Mouse (Mus musculus) embryonic stem cell, embryonic (primary cell): Measurements from ENCODE around the gene Igdcc3.

ENCODE experiments used
- CTCF ChIA-PET, 4 experiments: fragments of 300-600 bp in 2 of 4; fragments of 350-600 bp in 2 of 4; sonication (Branson Sonifier 250); formaldehyde crosslinking; loops; one replicate each; lab custom pipeline; 2022; ENCODE audit warnings: inconsistent platforms in 2 of 4; lab: Charles Lee
- POLR2A ChIA-PET, 4 experiments: fragments of 300-600 bp in 2 of 4; fragments of 350-600 bp in 2 of 4; sonication (Branson Sonifier 250); formaldehyde crosslinking; loops; one replicate each; lab custom pipeline; 2022; ENCODE audit warnings: antibody characterized with exemption in 4 of 4, inconsistent platforms in 1 of 4; lab: Charles Lee

Gene Igdcc3

DNA sequence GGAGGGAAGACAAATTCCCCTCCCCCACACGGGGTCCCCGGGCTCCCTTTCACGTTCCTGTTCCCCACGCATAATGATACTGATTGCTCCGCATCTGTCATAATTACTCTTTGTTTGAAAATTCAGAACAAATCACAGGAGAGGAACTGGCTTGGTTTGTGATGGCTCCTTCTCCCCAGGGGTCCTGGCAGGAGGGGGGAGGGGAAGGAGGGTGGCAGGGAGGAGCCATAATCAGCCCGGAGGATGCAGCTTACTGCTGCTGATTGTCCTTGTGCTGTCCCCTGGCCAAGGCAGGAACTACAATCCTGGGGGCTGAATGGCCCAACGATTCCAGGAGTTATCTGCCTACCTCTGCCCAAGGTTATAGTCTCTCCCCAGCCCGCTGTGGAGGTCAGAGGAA, 15.6 kb downstream of the Igdcc3 start:
- POLR2A ChIA-PET, result interaction anchor here in 3 of 4 experiments (0.7 to 1.5 kb wide), 10 partner anchors 9 to 40 kb away, joined by 3 to 7 read pairs (median 3); no protein-coding TSS in a partner anchor
- CTCF ChIA-PET, result interaction anchor here in 1 of 4 experiments (1.0 kb wide), 1 partner anchor 29 kb away, joined by 5 read pairs; no protein-coding TSS in a partner anchor

DNA sequence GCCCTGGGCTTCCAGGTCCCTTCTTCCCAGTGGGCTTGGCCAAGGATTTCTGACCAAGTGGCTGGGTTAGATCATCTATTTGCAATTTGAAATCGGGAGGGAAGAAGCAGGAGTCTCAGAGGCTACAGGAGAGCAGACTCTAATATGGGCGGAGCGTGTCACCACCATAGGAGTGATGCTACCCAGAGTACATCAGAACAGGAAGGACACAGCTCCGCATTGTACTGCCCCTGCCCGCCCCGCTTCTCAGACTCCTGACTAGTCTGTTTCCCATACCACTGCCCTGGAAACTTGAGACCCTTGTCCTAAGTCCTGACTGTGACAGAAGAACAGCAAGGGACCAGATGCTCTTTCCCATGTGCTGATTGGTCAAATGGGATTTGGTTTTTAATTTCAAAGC, 16.6 kb downstream of the Igdcc3 start:
- ChIA-PET CTCF (no interaction called here), POLR2A (interaction anchor here in 1 of 4 experiments (1.0 kb wide), 1 partner anchor 420 kb away, joined by 4 read pairs; the partner anchor contains the start of gene Rab11a)

DNA sequence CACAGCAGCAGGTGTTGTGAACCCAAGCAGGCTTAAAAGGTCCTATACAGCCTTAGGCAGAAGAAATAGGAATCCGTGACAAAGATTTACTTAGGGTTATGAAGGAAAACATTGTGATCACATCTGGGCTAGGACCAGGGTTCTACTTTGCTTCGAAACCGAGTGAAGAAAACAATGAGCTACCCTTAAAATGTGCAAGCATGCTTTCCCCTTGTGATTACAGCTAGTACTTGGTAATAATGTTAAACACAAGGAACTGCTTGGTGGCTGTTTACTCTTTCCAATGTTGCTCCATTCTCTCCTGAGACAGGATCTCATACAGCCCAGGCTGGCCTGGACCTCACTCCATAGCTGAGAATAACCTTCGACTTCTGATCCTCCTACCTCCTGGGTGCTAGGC, 20.2 kb downstream of the Igdcc3 start:
- POLR2A ChIA-PET, result interaction anchor here (0.6 to 3.4 kb wide), 17 partner anchors 11 to 257 kb away, joined by 3 to 24 read pairs (median 3); no protein-coding TSS in a partner anchor
- CTCF ChIA-PET, result interaction anchor here in 3 of 4 experiments (0.5 to 3.9 kb wide), 7 partner anchors 18 to 152 kb away, joined by 3 to 13 read pairs (median 4); no protein-coding TSS in a partner anchor

DNA sequence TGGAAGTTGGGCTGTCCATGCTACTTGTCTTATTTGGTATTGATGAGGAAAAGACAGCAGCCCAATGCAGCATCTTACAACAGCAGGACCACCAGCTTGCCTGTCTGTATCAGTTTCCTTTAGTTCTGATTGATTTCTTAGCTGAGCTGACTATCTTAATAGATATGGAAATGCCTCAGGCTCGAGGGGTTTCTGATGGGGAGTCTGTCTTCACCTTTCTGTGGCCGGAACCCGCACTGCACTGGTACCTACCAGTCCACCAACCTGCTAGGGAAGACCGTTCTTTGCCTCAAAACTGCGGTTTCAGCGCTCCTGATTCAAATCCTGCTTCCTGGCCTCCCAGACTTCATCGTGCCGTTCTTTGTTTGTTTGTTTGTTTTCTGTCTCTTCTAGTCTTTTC, 20.9 kb downstream of the Igdcc3 start:
- ChIA-PET CTCF (interaction anchor here in 2 of 4 experiments (1.0 to 3.9 kb wide), 6 partner anchors 17 to 38 kb away, joined by 3 to 13 read pairs (median 4); no protein-coding TSS in a partner anchor), POLR2A (interaction anchor here (0.6 to 3.4 kb wide), 10 partner anchors 10 to 257 kb away, joined by 3 to 24 read pairs (median 4); no protein-coding TSS in a partner anchor)

DNA sequence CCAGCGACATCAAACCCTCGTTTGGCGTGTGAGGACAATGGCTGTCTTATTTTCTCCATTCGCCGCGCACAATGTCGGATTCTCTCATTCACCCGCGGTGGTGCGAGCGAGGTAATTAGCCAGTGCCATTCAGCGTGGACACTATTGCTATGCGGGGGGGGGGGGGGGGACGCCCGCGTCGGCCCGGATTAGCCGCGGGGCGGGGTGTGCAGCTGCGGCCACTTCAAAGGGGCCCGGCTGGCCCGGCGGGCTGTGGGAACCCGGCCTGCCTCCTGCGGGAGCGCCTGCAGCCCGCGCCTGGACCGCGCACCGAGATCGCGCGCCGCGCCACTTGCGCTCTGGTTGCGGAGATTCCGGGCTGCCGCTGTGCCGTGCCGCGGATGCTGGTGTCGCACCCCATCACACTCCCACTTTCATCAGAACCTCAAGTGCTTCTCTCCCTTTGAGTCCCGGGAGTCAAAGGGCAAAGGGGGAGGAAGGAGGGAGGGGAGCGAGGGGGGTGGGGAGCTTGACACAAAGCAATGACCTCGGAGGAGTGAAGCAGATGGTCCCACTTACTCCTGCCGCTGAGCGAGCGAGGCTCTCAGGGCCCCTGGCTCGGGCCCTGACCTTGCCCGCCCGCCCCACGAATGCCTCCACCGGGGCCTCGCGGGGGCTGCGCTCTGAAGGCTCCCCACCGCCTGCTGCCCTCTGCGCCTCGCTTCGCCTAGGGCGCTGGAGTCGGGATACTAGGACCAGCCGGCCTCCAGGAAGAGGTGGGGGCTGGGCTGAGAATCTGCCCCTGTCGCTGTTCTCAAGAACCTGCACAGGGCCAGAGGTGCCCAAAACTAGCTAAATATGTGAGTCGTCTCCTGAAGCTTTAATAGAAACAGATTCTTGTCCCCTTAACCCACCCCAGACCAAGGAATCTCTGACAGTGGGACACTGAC, 22.0 kb downstream of the Igdcc3 start:
- POLR2A ChIA-PET, result interaction anchor here (0.6 to 9.1 kb wide), 17 partner anchors 8 to 155 kb away, joined by 3 to 123 read pairs (median 5); partner anchors contain the start of gene Parp16 (in 2 of the 4)
- CTCF ChIA-PET, result interaction anchor here in 3 of 4 experiments (0.6 to 7.5 kb wide), 7 partner anchors 10 to 35 kb away, joined by 3 to 81 read pairs (median 7); no protein-coding TSS in a partner anchor

DNA sequence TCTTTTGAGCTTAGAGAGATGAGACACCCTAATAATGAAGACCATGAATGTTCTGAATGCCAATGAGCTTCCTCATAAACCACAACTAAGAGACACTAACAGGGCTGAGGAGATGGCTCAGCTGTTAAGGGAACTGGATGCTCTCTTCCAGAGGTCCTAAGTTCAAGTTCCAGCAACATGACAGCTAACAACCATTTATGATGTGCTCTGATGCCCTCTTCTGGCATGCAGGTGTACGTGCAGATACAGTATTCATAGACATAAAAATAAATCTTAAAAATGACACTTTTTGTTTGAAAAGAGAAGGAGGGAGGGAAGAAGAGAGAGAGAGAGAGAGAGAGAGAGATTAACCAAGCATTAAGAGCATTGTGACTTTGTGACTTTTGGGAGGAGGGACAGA, 23.9 kb downstream of the Igdcc3 start:
- ChIA-PET CTCF (interaction anchor here (0.5 to 7.5 kb wide), 42 partner anchors 11 to 1077 kb away, joined by 3 to 81 read pairs (median 5); partner anchors contain the start of gene Igdcc3 (in 1 of the 4)), POLR2A (interaction anchor here (0.6 to 9.1 kb wide), 24 partner anchors 11 to 200 kb away, joined by 3 to 123 read pairs (median 4); partner anchors contain the start of genes Parp16 (in 2 of the 4) and Igdcc3 (in 1 of the 4))

DNA sequence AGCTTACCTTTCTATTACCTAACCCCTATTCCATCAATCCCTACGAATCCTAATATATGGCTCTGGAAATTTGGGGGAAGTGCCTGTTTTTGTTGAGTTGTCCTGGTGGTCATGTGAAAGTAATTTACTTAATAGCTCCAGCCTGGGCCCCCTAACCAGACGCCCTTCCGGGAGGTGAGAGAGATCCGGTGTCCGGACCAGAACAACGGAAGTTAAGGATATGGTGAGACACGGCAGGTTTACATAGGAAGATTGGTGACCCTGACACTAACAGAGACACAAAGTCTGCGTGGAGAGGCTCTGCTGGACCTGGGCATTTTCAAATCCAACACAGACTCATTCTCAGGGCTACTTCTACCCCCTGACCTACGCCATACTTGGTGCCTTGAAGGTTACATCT, 25.4 kb downstream of the Igdcc3 start:
- CTCF ChIA-PET, result interaction anchor here in 3 of 4 experiments (0.6 to 7.5 kb wide), 10 partner anchors 18 to 135 kb away, joined by 3 to 81 read pairs (median 6); no protein-coding TSS in a partner anchor
- POLR2A ChIA-PET, result interaction anchor here in 3 of 4 experiments (0.9 to 9.1 kb wide), 11 partner anchors 12 to 144 kb away, joined by 3 to 123 read pairs (median 5); partner anchors contain the start of gene Parp16 (in 1 of the 3)

DNA sequence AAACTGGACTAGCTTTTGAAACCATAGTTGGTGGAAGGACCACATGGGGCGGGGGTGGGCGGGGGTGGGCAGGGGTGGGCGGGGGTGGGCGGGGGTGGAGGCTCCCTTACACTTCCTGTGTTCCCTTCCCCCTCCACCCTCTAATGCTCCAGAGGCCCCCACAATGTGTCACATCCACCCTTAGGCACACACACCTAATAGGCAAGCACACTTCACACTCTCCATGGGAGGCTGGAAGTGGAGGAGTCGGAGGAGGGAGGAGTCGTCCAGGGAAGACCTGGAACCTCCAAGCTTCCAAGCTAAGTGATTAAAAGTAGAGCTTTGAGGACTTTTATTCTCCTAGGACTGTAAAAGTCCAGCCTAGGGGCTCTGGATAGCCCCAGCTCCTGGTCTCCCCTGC, 27.5 kb downstream of the Igdcc3 start:
- CTCF ChIA-PET, result interaction anchor here (0.6 to 7.5 kb wide), 30 partner anchors 9 to 496 kb away, joined by 3 to 81 read pairs (median 5); no protein-coding TSS in a partner anchor
- POLR2A ChIA-PET, result interaction anchor here (0.6 to 9.1 kb wide), 32 partner anchors 10 to 169 kb away, joined by 3 to 123 read pairs (median 6); partner anchors contain the start of genes Igdcc3 (in 2 of the 4) and Parp16 (in 2 of the 4)

DNA sequence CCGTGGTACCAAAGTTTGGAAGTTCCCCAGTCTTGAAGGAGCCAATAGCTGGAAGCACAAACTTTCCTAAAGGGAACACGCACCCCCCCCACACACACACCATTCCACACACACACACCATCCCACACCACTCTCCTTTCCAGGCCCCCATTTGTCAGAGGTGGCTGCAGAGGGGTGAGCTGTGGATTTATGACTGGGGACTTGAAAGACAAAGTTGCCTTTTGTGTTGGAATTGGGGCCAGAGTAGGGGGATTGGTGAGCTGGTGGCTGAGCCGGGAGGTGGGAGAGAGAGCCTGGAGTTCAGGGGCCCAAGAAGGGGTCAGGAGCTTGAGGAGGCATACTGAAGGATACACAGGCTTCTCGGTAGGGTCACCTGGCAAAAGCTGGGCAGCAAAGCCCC, 28.0 kb downstream of the Igdcc3 start:
- CTCF ChIA-PET, result interaction anchor here (0.6 to 7.5 kb wide), 23 partner anchors 8 to 161 kb away, joined by 3 to 81 read pairs (median 4); no protein-coding TSS in a partner anchor
- POLR2A ChIA-PET, result interaction anchor here (0.6 to 9.1 kb wide), 22 partner anchors 9 to 152 kb away, joined by 3 to 123 read pairs (median 7); partner anchors contain the start of genes Igdcc3 (in 2 of the 4) and Parp16 (in 2 of the 4)

DNA sequence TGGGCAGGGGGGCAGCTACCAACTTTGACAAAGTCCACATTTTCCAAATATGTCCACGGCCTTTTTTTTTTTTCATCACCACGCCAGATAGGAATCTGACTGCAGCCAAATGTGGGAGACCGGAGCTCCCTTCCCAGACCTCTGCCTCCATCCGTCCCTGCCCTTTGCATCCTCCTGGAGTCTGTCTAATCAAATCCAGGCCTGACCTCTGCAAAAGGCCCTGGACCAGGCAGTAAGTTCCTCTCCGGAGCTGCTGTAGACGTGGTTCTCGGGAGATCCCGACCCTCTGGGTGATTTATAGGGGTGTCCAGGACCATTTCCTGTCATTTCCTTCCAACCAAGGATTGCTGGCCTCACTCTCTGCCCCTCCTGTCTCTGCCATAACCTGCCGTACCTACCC, 31.7 kb downstream of the Igdcc3 start:
- POLR2A ChIA-PET, result interaction anchor here in 2 of 4 experiments (0.7 to 4.2 kb wide), 6 partner anchors 11 to 263 kb away, joined by 3 to 21 read pairs (median 3); partner anchors contain the start of genes Mtfmt (in 1 of the 2) and Parp16 (in 1 of the 2)
- CTCF ChIA-PET, result interaction anchor here in 2 of 4 experiments (0.6 to 1.4 kb wide), 4 partner anchors 38 to 427 kb away, joined by 3 to 5 read pairs (median 4); no protein-coding TSS in a partner anchor

DNA sequence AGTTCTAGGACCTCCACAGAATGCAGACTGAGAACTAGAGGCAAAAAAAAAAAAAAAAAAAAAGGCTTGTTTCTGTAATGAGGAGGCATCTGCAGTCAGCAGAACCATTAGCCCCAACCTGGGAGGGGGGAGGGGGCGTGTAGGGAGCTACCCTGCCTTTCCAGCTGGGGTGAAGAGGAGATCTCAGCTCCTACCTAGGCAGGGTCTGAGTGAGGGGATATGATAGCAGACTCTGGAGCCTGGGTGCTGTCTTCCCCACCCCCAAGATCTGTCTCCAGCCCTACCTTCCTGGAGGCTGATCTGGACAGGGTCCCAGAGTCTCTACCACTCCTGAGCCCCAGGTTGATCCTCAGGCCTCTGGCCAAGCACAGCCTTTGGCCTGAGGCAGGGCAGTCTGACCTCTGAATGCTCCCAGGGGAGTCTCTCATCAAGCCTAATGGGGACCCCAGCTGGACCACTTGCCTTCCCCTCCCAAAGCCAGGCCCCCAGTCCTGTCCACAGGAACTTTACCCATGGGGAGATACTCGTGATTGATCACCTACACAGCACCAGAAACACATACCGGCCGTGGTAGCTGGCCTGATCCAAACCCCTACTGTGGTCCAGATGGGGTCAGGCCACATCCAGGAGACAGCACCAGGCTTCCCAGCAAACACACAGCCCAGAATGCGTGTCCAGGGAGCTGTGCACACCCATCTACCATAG, 34.4 kb downstream of the Igdcc3 start:
- ChIA-PET POLR2A (interaction anchor here (0.6 to 13.2 kb wide), 26 partner anchors 8 to 799 kb away, joined by 3 to 251 read pairs (median 4); partner anchors contain the start of genes Parp16 (in 3 of the 4), Hacd3 (in 1 of the 4) and Spg21 (in 1 of the 4)), CTCF (interaction anchor here in 3 of 4 experiments (0.6 to 1.5 kb wide), 10 partner anchors 13 to 894 kb away, joined by 3 to 11 read pairs (median 4); partner anchors contain the start of gene Tipin (in 1 of the 3))

DNA sequence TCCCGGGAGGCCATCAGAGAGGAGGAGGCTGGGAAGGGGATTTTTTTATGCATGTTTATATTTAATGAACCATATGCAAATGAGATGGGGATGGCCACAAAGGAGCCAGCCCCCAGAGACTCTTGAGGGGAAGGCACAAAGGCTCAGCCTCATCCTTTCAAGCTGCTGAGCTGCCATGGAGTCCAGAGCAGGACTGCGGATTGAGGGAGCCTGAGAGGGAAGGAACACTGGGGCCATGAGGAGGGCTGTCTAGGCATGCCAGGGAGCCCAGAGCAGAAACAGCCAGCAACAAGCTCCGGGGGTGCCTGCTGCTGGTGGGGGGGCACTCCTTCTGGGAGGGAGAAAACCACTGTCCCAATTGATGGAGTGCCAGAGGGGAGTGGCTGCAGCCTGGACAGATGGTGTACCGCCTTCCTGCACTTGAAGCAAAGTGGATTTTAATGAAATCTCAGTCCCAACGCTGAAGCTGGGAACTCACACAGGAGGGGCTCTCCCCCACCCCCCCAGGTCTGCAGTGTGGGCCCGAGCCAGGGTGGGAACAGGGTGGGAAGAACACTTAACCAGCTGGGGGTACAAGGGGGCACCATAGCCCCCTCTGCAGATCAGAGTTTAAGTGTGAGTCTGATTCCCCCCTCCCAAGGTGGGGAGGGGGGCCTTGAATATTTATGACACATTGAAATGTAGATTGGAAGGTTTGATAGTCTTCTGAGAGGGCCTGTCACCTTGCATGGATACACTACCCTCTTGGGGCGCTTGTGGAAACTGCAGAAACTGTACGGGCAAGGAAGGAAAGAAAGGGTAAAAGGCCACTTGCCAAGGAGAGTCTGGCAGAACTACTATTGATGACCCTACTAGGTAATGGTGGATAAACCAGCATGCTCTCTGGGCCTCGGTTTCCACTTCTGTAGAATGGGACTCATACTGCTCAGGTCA, 35.2 kb downstream of the Igdcc3 start:
- ChIA-PET POLR2A (interaction anchor here (0.6 to 13.2 kb wide), 24 partner anchors 7 to 385 kb away, joined by 3 to 251 read pairs (median 4); partner anchors contain the start of genes Parp16 (in 3 of the 4), Hacd3 (in 1 of the 4) and Spg21 (in 1 of the 4)), CTCF (interaction anchor here in 3 of 4 experiments (0.6 to 4.1 kb wide), 12 partner anchors 8 to 811 kb away, joined by 3 to 18 read pairs (median 4); no protein-coding TSS in a partner anchor)

DNA sequence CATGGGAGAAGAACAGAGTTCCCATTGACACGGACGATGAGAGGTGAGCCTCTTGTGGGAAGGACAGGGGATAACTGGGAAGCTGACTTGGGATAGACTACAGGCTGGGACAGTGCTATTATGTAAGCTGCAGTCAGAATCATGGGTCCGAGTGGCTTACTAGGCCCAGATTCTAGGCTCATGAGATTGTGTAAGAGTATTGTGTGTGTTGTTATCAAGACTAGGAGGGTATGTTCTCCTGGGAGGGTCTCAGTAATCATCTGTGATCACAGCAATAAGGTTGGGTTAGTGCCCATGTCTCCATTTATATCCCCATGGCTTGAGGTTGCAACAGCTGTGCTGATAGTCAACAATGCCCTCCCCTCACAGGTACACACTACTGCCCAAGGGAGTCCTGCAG, 36.5 kb downstream of the Igdcc3 start:
- ChIA-PET CTCF (interaction anchor here in 3 of 4 experiments (0.6 to 4.1 kb wide), 11 partner anchors 9 to 56 kb away, joined by 3 to 18 read pairs (median 6); no protein-coding TSS in a partner anchor), POLR2A (interaction anchor here (0.6 to 13.2 kb wide), 34 partner anchors 9 to 144 kb away, joined by 3 to 251 read pairs (median 5); partner anchors contain the start of genes Parp16 (in 3 of the 4) and Igdcc3 (in 1 of the 4))

DNA sequence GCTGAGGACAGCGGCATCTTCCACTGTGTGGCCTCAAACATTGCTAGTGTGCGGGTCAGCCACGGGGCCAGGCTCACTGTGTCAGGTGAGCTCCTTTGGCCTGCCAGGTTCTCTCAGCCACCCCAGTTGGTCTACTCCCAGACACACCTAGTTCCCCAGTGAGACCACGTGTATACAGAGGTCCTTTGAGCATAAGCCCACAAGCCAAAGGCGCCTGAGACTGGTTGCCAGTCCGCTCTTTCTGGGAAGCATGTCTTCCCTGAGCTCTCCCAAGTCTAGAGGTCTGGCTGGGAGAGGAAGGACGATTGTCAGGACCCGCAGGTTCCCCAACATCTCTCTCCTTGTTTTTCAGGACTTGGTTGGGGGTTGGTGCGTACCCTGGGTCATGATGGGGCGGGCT, 36.9 kb downstream of the Igdcc3 start:
- POLR2A ChIA-PET, result interaction anchor here (0.6 to 13.2 kb wide), 39 partner anchors 9 to 227 kb away, joined by 3 to 251 read pairs (median 5); partner anchors contain the start of genes Parp16 (in 3 of the 4), Igdcc3 (in 1 of the 4) and Slc24a1 (in 1 of the 4)
- CTCF ChIA-PET, result interaction anchor here in 3 of 4 experiments (0.6 to 4.1 kb wide), 11 partner anchors 9 to 1268 kb away, joined by 3 to 18 read pairs (median 6); no protein-coding TSS in a partner anchor
